Comparison of ENCODE assay signal across 8 mouse cellular contexts in the genomic region with DNA sequence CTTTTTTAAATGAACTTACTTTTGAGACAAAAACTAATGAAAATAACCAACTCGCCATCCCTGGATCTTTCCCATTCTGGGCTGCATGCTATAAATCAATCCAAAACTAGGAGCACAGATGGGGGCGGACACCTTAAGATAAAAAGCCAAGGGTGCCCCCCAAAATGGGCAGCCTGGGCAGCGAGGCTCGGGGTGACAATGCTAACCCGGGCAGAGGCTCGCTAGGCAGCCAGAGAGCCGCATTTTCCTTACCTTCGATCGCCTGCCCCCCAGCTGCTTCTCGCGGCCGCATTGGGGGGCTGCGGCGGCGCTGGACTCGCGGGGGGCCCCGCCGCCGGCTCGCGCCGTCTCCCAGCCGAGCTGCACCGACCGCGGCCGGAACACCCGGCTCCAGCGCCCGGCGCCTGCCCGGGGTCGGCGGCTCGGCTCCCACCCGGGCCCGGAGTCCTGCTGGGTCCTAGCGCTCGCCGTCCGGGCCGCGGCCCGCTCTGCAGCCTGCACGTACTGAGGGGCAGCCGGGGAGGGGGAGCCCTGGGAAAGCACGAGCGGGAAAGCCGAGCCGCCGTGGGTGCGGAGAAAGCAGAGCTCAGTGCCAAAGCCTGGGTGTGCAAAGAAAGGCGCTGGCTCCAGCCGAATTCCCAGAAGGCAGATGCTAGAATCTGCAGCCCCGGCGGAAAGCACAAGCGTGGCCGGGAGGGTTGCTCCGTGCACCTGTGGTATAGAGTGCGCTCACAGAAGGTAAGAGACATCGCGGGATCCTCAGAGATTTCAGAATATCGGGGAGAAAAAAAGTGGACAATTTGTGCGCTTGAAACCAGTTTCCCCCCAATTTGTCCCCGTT. TPM values are rescaled to one million over a fixed set of nuclear protein-coding genes. Genes with fewer than 3 reads are reported as not detected.
DNase-seq lines count a peak whose midpoint lies in the region; ATAC-seq and TF ChIP-seq lines count a peak whose summit lies in the region.

A gene (minus strand): TSS at position 364 of the 841 bp plus-strand sequence.

- H3K36me3 ChIP-seq in ES-E14 (ENCODE audit: control insufficient read depth, insufficient read depth, low read length, poor library complexity, severe bottlenecking): no peaks in the 10 kb centered on the region
- H3K36me3 ChIP-seq in forebrain, embryonic 15.5 days: no peaks in the 10 kb centered on the region
- H3K36me3 ChIP-seq in neural tube, embryonic 15.5 days: no peaks in the 10 kb centered on the region

- H3K4me3 ChIP-seq in ES-E14 (ENCODE audit: insufficient read depth in 1 of 2, low read depth in 1 of 2, low read length in 2 of 2, poor library complexity in 1 of 2, severe bottlenecking in 1 of 2): peak within 1 kb of the TSS; percentile 76 to 92
- peak within 1 kb of the TSS; percentile 70 for H3K4me3 ChIP-seq in forebrain, embryonic 15.5 days
- H3K4me3 ChIP-seq in neural tube, embryonic 15.5 days (replicated peaks): peak within 1 kb of the TSS; percentile 95

- intact Hi-C loops in heart, postnatal 10 days (cut with DNase I): loop anchor here (2.0 to 5.0 kb wide), 4 partner anchors 65 to 319 kb away; a partner anchor contains a TSS

- no peaks in the 10 kb centered on the region for H3K9me3 ChIP-seq in ES-E14 (ENCODE audit: control insufficient read depth, insufficient read depth, low read depth, low read length)
- no peaks in the 10 kb centered on the region for H3K9me3 ChIP-seq in forebrain, embryonic 15.5 days
- no peaks in the 10 kb centered on the region for H3K9me3 ChIP-seq in neural tube, embryonic 15.5 days (replicated peaks)

- WGBS in forebrain, embryonic 15.5 days: under 1% methylated on average over 48 of the region's 66 CpGs
- WGBS in neural tube, embryonic 15.5 days: 0% methylated on average over 63 of the region's 66 CpGs

- in situ Hi-C loops in ES-E14 (cut with MboI; ENCODE audit: low sequenced_read_pairs in 2 of 2, unreplicated experiment in 2 of 2): no loop called here

- peak; percentile 51 for DNase-seq in ES-E14 (ENCODE audit: low read depth, low spot score)
- DNase-seq in cerebellum, adult 11-12 months: peak; percentile 76
- peak; percentile 82 to 85 for DNase-seq in heart, postnatal 10 days
- peak; percentile 80 to 87 for DNase-seq in kidney, postnatal 4 days
- peak; percentile 65 for DNase-seq in lung, adult 18-20 months
- DNase-seq in testis, postnatal 10 days (ENCODE audit: low spot score): peak; percentile 84

- no peaks in the 10 kb centered on the region for H3K27me3 ChIP-seq in forebrain, embryonic 15.5 days
- H3K27me3 ChIP-seq in neural tube, embryonic 15.5 days (replicated peaks): no peaks in the 10 kb centered on the region

- peaks cover 0 to 5% of the 10 kb centered on the region in 2 experiments; a peak in 1 of 4 replicates for H3K4me1 ChIP-seq in ES-E14 (ENCODE audit: control insufficient read depth in 2 of 2, insufficient read depth in 2 of 2, low read length in 2 of 2, poor library complexity in 1 of 2)
- peaks cover 33% of the 10 kb centered on the region for H3K4me1 ChIP-seq in forebrain, embryonic 15.5 days
- H3K4me1 ChIP-seq in neural tube, embryonic 15.5 days: peaks cover 17% of the 10 kb centered on the region

- ATAC-seq in forebrain, embryonic 15.5 days (replicated peaks): peak; percentile 95
- peak; percentile 91 for ATAC-seq in neural tube, embryonic 15.5 days (ENCODE audit: low FRiP score)

- peak within 1 kb of the TSS; percentile 87 for H3K9ac ChIP-seq in ES-E14 (ENCODE audit: insufficient read depth, low read depth, low read length, poor library complexity, severe bottlenecking)
- peak within 1 kb of the TSS; percentile 71 for H3K9ac ChIP-seq in forebrain, embryonic 15.5 days (replicated peaks)
- H3K9ac ChIP-seq in neural tube, embryonic 15.5 days (replicated peaks): peak within 1 kb of the TSS; percentile 89

- peak within 1 kb of the TSS; percentile 54 for H3K4me2 ChIP-seq in forebrain, embryonic 15.5 days (replicated peaks)
- H3K4me2 ChIP-seq in neural tube, embryonic 15.5 days: peak within 1 kb of the TSS; percentile 79

- H3K27ac ChIP-seq in ES-E14 (ENCODE audit: insufficient read depth, low read depth, low read length, poor library complexity, severe bottlenecking): no peak within 1 kb of the TSS
- peak within 1 kb of the TSS; percentile 90 for H3K27ac ChIP-seq in forebrain, embryonic 15.5 days (replicated peaks)
- H3K27ac ChIP-seq in neural tube, embryonic 15.5 days (replicated peaks): peak within 1 kb of the TSS; percentile 93

TF ChIP-seq in ES-E14, 5 proteins besides CTCF, POLR2A, EP300 and RAD21:
- TF ChIP-seq CHD2 (IDR thresholded peaks at IDR 0.05; ENCODE audit: low read depth, low read length) (peak; percentile 88), HCFC1 (IDR thresholded peaks at IDR 0.05; ENCODE audit: borderline replicate concordance, insufficient read depth, low read length) (peak; percentile 40; the same call in 1 of the 2 replicates), MAFK (IDR thresholded peaks at IDR 0.05; ENCODE audit: insufficient read depth, low read depth, low read length) (no peak), ZC3H11A (IDR thresholded peaks at IDR 0.05; ENCODE audit: borderline replicate concordance, low read depth, low read length) (no peak), ZNF384 (IDR thresholded peaks at IDR 0.05; ENCODE audit: low read depth, low read length) (peak; percentile 79)

RNA-seq across cellular contexts. Expression of the gene that starts here (rescaled TPM):
- total RNA-seq in ES-E14 (2012; rRNA removed): 34.6 and 61.4 TPM in 2 replicates
- 86.4 and 90.5 TPM in 2 replicates for polyA plus RNA-seq in forebrain, embryonic 15.5 days (2015; fragmentation: Nextera tagmentation; extraction: Ambion mirVana)
- total RNA-seq in heart, postnatal 10 days (2021): 100 to 1,000 TPM; 128 to 143 TPM
- polyA plus RNA-seq in neural tube, embryonic 15.5 days (2015; fragmentation: Nextera tagmentation; extraction: Ambion mirVana): 76.2 and 84.4 TPM in 2 replicates
